Mouse (Mus musculus): Measurements from ENCODE around the gene Cdk19.
A peak's percentile ranks its signal among the peaks of the same experiment; 100 is the strongest.

The Cdk19 gene

DNA sequence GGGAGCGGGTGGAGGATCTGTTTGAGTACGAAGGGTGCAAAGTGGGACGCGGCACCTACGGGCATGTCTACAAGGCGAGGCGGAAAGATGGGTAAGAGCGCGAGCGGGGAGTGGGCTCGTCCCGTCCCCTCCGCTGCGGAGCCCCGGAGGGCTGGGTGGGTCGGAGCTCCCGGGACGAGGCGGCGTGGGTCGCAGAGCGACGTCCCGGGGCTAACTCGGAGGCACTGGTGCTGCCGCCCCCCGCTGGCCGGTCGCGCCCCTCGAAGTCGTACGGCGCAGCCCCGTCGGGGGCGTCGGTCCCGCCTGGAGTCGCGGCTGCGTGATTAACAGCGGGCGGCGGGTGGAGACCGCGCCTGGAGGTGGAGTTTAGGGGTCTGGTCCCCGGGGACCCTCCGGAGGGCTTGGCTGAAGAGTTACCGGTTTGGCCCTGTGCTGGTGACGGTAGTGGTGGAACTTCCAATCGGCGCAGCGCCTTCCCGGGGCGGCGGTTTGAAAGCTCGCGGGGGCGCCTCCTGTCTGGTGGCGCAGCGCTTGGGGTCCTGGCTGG, 10.3 kb downstream of the Cdk19 start:
- DNase-seq (ENCODE audit: low spot score in 2 of 2), result peak in 1 of 2 experiments; percentile 58

DNA sequence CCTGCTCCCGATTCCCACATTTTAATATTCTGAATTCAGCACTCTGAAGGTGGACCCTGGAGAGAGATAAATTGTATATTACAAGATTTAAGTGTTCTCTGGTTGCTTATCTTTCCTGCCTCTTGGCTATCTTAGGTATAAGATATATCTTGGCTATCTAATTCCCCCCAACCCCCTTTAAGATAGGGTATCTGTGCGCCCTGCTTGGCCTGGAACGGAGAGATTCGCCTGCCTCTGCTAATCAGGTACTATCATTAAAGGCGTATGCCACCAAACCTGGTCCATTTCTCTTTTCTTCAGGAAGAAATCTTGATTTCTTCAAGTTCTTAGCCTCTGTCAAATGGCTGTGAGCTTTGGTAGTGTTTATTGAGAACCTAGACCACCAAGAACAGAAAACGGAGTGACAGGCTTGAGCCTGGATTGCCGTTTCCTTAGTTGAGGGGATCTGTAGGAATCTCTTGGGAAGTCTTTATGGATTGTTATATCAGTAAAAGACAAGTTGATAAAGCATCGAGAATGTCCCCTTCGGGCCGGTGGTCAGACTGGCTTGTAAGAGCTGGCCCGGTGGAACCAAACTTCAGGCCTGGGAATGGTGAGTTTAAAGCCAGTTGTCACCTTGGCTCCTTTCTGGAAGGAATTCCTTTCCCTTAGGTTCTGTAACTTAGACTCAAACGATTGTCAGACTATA, 11.0 kb downstream of the Cdk19 start:
- no peak for DNase-seq (ENCODE audit: low spot score in 2 of 2)

DNA sequence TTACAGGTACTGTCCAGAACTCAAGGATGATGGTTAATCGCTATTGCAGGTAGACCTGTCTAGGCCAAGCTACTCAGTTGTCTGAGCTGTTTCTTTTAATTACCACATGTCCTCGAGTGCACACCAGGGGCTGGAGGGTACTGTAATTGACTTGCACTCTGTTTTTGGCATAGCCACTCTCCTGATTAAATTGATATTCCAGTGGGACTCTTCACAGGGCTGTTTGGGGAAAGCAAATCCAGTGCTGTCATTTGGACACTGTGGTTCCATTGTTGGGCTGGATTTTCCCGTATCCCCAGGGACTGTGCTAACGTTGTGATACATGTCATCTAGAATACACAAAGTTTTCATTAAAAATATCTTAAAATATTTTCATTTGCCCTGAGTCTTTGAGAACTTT, 11.8 kb downstream of the Cdk19 start:
- no peak for DNase-seq (ENCODE audit: low spot score in 2 of 2)

DNA sequence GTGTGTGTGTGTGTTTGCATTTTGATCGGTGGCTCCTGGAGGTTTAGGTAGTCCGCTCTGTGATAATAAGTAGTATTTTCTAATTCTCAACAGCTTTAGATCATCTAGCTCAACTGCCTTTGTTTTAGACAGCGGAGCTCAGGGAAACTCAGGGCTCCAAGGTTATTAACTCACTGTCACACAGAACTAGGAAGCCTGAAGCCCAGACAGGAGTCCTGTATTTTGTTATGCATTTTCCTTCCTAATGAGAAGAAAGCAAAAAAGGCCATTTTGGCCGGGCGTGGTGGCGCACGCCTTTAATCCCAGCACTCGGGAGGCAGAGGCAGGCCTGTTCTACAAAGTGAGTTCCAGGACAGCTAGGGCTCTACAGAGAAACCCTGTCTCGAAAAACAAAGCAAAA, 14.7 kb downstream of the Cdk19 start:
- no peak for DNase-seq (ENCODE audit: low spot score in 2 of 2)

DNA sequence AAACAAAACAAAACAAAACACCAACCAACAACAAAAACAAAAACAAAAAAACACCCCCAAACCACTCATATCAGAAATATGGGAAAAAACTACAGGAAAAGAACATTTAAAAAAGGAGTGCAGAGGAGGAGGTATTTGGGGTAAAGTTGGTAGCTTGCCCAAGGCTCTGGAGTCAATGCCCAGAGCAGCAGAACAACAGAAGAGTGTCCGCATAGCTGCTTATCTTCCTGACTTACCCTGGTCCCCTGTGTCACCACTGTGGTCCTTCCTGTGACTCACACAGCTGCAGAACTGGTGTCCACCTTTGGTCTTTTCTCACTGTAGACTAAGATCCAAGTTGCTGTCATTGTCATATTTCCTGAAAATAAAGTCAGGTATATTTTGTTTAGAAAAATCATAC, 15.2 kb downstream of the Cdk19 start:
- no peak for DNase-seq (ENCODE audit: low spot score in 2 of 2)

DNA sequence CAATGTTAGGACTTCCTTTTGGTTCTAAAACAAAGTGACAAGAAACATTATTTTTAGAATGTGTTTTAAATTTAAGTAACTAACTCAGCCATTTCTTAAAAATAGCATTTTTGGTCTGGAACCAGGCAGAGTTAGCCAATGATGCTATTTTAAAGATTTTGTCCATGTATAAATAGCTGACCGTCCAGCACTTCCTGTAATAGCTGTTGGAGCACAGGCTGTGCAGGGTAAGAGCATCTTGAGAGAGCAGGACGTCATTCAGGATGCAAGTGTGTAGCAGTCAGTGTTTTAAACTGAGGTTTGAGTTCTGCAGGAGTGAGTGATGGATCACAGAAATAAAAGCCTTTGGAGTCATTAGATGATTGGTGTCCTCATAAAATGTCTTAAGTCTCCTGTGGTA, 18.8 kb downstream of the Cdk19 start:
- DNase-seq (ENCODE audit: low spot score in 2 of 2), result no peak

DNA sequence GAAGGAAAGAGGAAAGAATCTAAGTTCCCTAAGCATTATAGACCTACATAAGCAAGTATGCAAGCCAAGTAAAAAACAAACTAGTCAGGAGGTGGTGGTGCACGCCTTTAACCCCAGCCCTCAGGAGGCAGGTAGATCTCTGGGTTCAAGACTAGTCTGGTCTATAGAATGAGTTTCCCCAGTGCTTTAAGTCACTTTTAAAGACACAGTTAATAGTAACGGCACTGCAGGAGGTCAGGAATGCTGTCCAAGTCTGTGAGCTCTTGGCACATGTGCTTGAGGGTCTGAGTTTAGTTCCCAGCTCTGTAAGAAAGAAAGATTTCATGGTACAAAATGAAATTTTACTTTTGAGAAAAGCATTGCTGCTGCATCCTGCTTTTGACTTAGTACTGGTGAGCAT, 19.8 kb downstream of the Cdk19 start:
- no peak for DNase-seq (ENCODE audit: low spot score in 2 of 2)

DNA sequence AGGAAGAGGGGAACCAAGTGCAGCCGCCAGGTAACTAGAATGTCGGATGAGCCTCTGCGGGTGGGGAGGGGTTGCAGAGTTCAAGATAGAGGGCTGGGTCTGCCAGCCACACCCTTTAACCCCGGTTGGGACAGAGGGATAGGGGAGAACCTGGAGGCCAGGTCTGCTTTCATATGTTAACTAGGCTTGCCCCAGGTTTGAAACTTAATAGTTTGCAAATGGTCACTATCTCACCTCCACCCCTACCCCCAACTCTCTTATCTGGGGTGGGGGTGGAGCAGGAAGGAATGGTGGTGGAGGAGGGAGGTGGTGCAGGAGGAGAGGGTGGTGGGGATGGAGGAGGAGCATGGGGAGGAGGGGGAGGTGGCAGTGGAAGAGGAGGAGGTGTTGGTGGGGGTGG, 23.6 kb downstream of the Cdk19 start:
- DNase-seq (ENCODE audit: low spot score in 2 of 2), result no peak

DNA sequence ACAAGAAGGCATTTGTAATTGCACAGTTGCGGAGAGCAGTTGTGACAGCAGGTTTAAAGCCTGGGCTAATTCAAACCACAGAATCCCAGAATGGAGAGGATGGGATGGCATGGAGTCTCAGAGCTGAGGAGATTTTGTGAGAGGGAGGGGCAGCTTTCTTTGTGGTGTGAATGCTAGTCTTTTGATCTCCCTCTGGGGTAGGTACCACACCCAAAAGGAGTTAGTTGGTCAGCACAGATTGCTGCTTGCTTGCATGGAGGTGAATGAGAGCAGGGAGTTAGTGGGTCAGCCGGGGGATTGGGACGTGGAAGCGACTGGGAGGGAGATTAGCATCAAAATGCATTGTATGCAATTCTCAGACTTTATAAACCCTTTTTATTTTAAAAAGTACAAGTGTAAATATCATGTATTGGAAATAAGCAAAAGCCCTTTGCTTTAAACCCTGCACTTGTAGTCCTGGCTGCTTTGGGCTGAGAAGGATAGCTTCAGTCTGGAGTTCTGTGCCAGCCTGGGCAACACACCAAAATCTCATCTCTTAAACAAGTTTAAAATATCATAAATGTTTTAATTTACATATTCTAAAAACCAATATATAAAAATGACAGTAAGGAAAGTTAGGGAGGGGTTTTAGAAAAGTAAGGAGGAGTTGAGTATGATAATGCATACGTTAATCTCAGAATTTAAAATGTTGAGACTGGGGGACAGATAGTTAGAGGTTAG, 25.4 kb downstream of the Cdk19 start:
- DNase-seq (ENCODE audit: low spot score in 2 of 2), result no peak

DNA sequence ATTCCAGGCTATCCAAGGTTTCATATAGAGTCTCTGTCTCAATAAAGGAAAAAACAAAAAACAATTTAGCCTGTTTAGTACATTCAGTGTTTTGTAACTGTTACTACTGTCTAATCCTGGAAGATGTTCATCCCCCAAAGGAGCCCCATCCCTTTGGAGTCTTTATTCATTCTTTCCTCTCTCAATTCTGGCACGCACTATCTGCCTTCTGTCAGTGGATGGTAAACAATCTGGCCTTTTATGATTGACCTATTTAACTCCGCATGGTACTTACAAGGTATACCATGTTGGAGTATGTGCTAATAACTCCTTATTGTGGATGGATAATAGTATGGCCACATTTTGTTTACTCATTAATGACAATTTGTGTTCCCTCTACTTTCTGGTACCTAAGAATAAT, 26.6 kb downstream of the Cdk19 start:
- no peak for DNase-seq (ENCODE audit: low spot score in 2 of 2)

DNA sequence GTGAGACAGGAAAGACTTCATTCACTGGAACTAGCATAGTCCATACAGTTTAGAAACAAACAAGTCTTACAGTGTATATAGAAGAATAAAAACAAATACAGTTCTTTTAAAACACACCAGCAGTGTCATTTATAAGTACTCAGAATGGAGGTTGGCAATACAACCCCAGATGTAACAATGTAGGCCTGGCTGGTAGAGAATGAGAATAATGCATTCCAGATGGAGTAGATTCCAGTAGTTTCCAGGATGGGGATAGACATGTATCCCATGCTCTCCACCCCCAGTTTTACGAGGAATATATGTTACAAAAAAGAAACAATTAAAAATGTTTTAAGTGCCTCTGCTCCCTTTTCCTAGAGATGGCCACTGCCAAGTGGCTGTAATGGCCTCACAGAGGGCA, 29.2 kb downstream of the Cdk19 start:
- no peak for DNase-seq (ENCODE audit: low spot score in 2 of 2)

DNA sequence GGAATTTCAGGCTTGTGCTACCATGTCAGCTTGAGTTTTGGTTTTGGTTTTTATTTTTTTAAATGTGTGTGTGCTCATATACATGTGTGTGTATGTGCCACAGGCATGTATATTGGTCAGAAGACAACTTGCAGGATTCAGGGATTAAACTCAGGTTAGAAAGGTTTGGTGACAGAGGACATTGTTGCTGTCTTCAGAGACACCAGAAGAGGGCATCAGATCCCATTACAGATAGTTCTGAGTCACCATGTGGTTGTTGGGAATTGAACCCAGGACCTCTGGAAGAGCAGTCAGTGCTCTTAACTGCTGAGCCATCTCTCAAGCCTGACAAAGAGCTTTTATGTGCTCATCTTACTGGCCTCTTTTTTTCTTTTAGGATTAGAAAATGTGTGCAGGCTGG, 30.8 kb downstream of the Cdk19 start:
- no peak for DNase-seq (ENCODE audit: low spot score in 2 of 2)

DNA sequence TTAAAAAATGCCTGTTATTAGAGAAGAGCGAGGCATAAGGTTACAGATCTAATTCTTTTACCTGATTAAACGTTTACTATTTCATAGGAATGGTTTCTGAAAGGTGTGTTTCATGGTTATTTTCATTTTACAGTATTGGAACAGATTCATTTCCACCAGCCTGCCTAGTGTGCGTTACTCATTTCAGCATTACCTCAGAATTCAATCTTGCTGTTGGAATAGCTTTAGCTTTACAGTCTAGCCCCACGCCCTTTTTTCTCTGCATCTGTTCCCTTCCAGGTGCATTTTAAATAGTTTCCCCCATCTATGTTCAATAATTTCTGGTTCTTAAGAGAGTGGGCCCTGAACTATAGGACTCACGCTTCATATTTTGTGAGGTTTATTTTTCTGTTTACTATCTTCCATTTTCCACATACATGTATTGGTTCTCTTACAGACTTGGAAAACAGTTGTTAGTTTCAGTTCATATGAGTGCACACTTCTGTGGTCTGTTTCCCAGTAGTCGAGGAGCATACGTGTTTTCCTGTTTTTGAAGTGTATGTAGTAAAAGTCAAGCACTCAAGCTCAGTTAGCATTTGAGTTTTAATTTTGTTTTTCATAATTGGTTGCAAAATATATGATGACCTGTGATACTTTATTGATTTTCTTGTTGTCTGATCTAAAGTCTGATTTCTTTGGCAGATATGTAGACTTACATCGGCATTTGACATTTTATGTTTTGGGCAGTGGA, 32.0 kb downstream of the Cdk19 start:
- DNase-seq (ENCODE audit: low spot score in 2 of 2), result no peak

DNA sequence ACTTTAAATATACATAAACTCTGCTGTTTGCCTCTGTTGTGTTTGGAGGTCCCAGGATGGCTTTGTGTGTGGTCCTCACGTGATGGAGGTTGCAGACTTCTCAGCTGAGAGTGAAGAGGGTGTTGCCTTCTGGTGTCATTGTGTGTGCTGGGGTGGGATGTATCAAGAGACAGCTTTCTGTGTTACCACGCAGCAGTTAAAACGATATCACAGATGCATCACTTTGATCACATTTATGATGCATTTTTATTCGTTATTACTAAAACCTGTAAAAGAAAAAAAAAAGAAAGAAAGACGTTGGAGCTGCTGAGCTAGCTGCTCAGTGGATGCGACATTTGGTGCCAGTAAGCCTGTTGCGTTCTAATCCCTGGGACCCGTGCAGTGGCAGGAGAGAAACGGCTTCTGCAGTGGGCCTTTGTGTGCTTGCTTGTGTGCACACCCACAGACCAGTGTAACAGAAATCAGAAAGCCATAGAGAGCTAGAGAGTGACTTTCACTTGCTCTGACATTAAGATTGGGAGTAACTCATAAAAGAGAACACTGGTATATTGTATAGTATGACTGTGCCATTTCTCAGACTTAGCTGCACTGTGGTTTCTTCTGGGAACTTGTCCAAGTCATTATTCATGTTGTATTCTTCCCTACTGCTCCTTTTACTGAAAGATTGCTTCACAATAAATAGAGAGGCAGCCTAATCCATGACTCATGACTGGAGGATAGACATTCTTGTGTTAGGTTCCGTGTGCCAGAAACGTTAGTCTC, 32.7 kb downstream of the Cdk19 start:
- DNase-seq (ENCODE audit: low spot score in 2 of 2), result no peak

DNA sequence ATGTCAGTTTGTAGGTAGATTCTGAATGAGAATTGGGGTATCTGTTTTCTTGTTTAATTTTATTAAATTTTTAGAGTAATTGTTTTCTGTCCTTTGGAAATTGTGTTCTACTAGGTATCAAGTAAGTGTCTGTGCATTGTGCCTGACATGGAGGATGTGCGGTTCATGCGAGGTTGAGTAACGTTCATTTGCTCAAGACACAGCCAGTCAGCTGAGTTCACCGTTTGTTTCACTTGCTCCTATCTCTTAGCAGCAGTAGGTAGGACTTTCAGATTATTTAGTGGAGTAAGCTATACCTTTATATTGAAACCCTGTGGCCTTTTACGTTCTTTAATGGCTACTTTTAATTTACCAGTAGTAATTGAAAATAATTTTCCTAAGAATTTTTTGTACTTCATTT, 34.4 kb downstream of the Cdk19 start:
- no peak for DNase-seq (ENCODE audit: low spot score in 2 of 2)

DNA sequence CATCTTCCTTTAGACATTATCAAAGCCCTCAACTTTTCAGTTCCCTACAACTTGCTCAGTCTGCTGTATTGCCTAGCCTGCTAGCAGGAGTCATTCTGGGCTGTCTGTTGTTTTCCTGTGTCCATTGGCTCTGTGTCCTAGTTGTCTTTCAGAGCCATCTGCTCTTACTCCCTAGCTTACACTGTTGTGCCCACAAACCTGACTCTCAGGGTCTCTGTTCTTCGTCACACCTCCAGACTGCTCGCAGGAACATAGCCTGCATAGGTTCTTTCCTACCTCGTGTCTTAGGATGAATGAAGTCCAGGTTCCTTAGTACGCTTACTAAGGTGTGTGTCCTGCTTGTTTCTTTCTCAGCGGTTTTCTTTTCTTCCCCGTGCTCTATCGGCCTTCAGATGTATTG, 35.5 kb downstream of the Cdk19 start:
- no peak for DNase-seq (ENCODE audit: low spot score in 2 of 2)

DNA sequence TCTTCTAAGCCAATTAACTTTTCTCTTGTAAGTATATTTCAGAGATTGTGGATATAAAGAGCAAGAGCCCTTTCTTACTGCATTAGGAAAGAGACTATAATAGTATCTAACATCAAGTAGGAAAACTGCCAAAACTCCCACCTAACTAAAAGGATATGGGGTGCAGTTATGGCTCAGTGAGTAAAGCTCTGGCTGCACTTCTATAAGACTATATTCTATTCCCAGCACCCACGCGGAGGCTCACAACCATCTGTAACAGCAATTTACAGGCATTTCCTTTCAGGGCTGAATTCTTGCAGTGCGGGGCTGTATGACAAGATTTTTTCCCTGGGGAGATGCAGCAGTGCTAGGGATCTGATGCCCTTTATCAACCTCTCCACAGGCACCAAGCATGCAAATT, 36.9 kb downstream of the Cdk19 start:
- DNase-seq (ENCODE audit: low spot score in 2 of 2), result no peak

DNA sequence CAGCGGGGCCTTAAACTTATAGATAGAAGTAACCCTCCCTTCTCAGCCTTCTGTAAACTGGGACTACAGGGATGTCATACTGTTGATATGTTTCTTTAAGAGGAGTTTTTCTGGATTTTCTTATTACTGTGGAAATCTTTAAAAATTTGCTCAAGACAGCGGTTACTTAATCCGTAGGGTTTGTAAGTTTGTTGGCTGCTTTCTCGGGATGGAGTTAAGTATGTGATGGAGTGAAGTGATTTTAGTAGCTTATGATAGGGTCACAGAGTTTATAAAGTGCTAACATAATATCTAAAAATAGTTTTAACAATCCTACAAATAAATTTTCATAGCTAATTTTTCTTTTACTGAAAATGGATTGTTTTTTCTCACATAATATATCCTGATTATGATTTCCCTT, 38.9 kb downstream of the Cdk19 start:
- DNase-seq (ENCODE audit: low spot score in 2 of 2), result no peak

DNA sequence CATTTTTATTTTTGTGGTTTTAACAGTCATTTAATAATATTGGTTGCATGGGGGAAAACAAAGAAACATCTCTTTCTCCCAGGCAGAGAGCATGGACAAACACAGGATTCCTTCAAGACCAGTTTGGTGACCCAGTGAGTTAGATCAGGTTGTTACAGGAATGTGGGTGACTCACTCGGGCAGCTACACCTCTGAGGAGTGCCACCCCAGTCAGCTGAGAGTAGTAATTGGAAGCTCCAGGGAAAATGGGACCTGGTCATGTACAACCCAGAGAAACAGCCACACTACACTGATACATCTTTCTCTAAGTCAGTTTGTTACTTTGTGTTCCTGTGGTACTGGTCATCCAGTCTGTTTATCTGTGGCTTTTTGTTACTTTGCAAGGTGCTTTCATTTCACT, 40.3 kb downstream of the Cdk19 start:
- peak in 1 of 2 experiments; percentile 33 for DNase-seq (ENCODE audit: low spot score in 2 of 2)

DNA sequence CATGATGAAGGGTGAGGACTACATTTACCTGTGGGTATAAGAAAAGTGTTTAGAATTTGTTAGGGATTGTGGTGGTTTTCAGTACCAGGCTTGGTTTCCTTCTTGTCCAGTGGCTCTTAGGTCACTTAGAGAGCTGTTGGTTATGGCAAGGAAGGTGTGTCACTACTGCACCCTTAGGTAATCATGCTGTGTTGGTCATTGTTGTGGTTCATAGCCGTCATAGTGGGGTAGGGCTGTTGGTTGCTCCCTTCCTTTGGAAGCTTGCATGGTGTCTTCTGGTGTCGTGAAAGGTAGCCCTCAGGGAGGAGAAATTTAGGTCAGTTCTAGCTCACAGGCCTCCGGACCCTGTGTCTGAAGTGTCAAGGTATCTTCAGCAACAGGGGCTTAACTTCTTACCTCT, 46.0 kb downstream of the Cdk19 start:
- no peak for DNase-seq (ENCODE audit: low spot score in 2 of 2)

DNA sequence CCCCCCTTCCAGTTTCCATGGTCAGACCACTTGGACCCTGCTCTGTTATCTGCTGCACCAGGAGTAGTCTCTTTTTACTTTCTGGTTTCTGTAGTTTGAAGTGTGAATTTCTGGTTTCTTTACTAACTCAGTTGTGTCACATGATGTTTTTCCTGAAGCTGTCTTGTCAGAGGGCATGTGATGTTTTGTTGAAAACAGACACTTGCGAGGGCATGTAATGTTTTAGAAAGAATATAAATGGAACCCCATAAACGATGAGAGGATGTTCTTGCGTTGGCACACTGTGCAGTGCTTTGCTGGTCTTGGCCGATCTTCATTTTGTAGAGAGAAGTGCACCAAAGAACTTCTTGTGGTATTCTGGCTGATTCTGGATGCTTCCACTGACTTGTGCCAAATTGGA, 46.8 kb downstream of the Cdk19 start:
- DNase-seq (ENCODE audit: low spot score in 2 of 2), result no peak

Measured in urinary bladder, postnatal 36 days (tissue).